9 mouse cellular contexts compared by ENCODE assay signal in the genomic region with DNA sequence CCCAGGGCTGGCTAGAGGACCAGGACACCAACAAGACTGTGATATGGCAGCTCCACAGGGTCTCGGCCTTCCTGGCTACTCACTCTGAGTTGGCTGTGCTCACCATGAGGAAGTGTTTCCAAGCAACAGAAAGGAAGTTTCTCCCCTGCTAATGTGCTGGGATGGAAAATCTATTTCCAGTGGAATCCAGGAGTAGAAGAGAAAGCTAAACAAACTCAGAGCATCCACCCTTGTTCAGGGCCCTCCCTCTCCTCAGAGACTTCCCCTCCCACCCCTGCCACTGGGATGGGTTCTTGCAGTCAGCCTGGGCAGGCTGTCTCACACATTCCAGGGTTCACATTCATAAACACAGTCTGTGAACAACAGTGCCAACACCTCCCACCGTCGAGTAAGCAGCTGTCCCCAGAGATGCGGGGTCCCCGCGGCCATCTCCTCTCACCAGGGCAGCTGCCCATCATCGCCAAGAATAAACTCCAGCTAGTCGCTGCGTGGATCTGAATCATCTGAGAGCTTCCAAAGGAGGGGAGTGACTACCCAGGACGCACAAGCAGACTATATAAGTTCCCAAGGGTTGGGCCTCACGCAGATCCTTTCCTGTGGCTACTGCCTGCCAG. TPM values are rescaled to one million over a fixed set of nuclear protein-coding genes. Genes with fewer than 3 reads are reported as not detected.
DNase-seq lines count a peak whose midpoint lies in the region; ATAC-seq and TF ChIP-seq lines count a peak whose summit lies in the region.
"Had no signal": no experiment of that assay in that cellular context is flagged by ENCODE, and none has a peak within 500 bp of the region (broad histone marks: within the 10 kb centered on the region; RNA-seq: fewer than 3 reads in every experiment).

A gene (plus strand): TSS at position 243 of the 614 bp plus-strand sequence.

- H3K27ac ChIP-seq in kidney, adult 2 months (ENCODE audit: insufficient read depth, low read depth, low read length), result 0 out of 2 replicates have a peak within 1 kb of the TSS, but pooled peaks have one; percentile 6
- peak within 1 kb of the TSS; percentile 73 for H3K27ac ChIP-seq in lung, embryonic 14.5 days (ENCODE audit: low read depth)

- TF ChIP-seq POLR2A in kidney, adult 2 months (IDR thresholded peaks at IDR 0.05; ENCODE audit: low read depth, low read length), result no peak

- no peak for TF ChIP-seq CTCF in kidney, adult 2 months (conservative IDR thresholded peaks at IDR 0.05; ENCODE audit: insufficient read depth, insufficient read length, low read depth, low read length)
- no peak for TF ChIP-seq CTCF in lung, embryonic 14.5 days (IDR thresholded peaks at IDR 0.05; ENCODE audit: low read depth)

- H3K9ac ChIP-seq in lung, embryonic 14.5 days, result no peak within 1 kb of the TSS

- H3K4me3 ChIP-seq in kidney, adult 2 months (ENCODE audit: insufficient read depth, low read depth, low read length), result no peak within 1 kb of the TSS; the same call in 1 of the 2 replicates
- H3K4me3 ChIP-seq in lung, embryonic 14.5 days (ENCODE audit: low read depth, low read length), result no peak within 1 kb of the TSS

- H3K4me1 ChIP-seq in kidney, adult 2 months (ENCODE audit: control insufficient read depth, insufficient read depth, low read length), result 0 out of 2 replicates have a peak, but pooled peaks cover 8% of the 10 kb centered on the region
- peaks cover 6% of the 10 kb centered on the region; the same call in 1 of the 2 replicates for H3K4me1 ChIP-seq in lung, embryonic 14.5 days (ENCODE audit: insufficient read depth)

- H3K9me3 ChIP-seq in lung, embryonic 14.5 days (ENCODE audit: low read depth, low read length), result no peaks in the 10 kb centered on the region
- H3K9me3 ChIP-seq: G1E had no signal

- intact Hi-C loops in heart, postnatal 14 days (cut with DNase I), result no loop called here

- no peaks in the 10 kb centered on the region for H3K27me3 ChIP-seq in kidney, adult 2 months (replicated peaks; ENCODE audit: control insufficient read depth, insufficient read depth, low read length)
- no peaks in the 10 kb centered on the region for H3K27me3 ChIP-seq in lung, embryonic 14.5 days (ENCODE audit: insufficient read depth, low read length)

- H3K36me3 ChIP-seq in kidney, adult 2 months (ENCODE audit: control insufficient read depth, insufficient read depth, low read length), result no peaks in the 10 kb centered on the region
- peaks cover 21% of the 10 kb centered on the region; the same call in 1 of the 2 replicates for H3K36me3 ChIP-seq in lung, embryonic 14.5 days (ENCODE audit: insufficient read depth)

- H3K4me2 ChIP-seq in lung, embryonic 14.5 days, result no peak within 1 kb of the TSS

- 59% methylated on average over 11 of the region's 11 CpGs for WGBS in kidney, adult 2 months
- WGBS in lung, embryonic 14.5 days, result 34% methylated on average over 11 of the region's 11 CpGs

- peak; percentile 66 for ATAC-seq in lung, embryonic 14.5 days (ENCODE audit: insufficient read depth)

- peak; percentile 35 for DNase-seq in kidney, adult 2 months
- DNase-seq in kidney, adult 18-20 months, result no peak
- peak; percentile 40 for DNase-seq in fibroblast of lung, adult 2 months (ENCODE audit: low read depth)
- peak; percentile 55 to 56 for DNase-seq in heart, postnatal 14 days
- peak; percentile 73 for DNase-seq in lung, embryonic 14.5 days
- DNase-seq in spleen, postnatal 14 days (ENCODE audit: low spot score in 2 of 2), result no peak
- DNase-seq in adrenal gland, postnatal 36 days, result no peak
- DNase-seq in layer of hippocampus, postnatal 25 days (ENCODE audit: extremely low spot score in 1 of 2, low spot score in 1 of 2), result no peak

RNA-seq across cellular contexts. Expression of the gene that starts here (rescaled TPM):
- 8.2 and 9.2 TPM in 2 replicates for polyA plus RNA-seq in kidney, adult 2 months (2012; rRNA removed)
- total RNA-seq in heart, postnatal 14 days (2021), result 10 to 100 TPM; 10.7 to 13.5 TPM
- 3.8 and 5.1 TPM in 2 replicates for polyA plus RNA-seq in lung, embryonic 14.5 days (2014; fragmentation: Nextera tagmentation; extraction: Ambion mirVana)
- 1 to 10 TPM; 2.2 to 4.7 TPM for total RNA-seq in adrenal gland, postnatal 36 days (2021)
- 1 to 10 TPM; 1.3 TPM for total RNA-seq in layer of hippocampus, postnatal 25 days (2021)

Comparison
In these comparisons a context has a peak if more than half of its experiments do, and no peak if none do; other contexts are left out.
1. DNase-seq: peak in kidney, adult 2 months (single experiment), fibroblast of lung, adult 2 months (single experiment), heart, postnatal 14 days (2 of 2) and lung, embryonic 14.5 days (single experiment); none in kidney, adult 18-20 months (single experiment), spleen, postnatal 14 days (0 of 2), adrenal gland, postnatal 36 days (0 of 2) and layer of hippocampus, postnatal 25 days (0 of 2).